Mouse (Mus musculus) neural tube, embryonic 14.5 days (tissue): Measurements from ENCODE around the gene Olfml2b. TPM values are rescaled to one million over a fixed set of nuclear protein-coding genes. Genes with fewer than 3 reads are reported as not detected.

Experiments
- ATAC-seq: fragments of 200-750 bp; cut with Nextera tagmentation; 2 replicates; pipeline ENCODE4 v1.8.0; 2017; ENCODE audit warnings: low read depth, mild to moderate bottlenecking, moderate TSS enrichment, moderate library complexity
- H3K27ac ChIP-seq: fragments of 300-500 bp; sonication (generic); 2 replicates; pipeline ENCODE4 v1.5.1; 2014; ENCODE audit warnings: low read depth, mild to moderate bottlenecking, control low read depth, low read length, moderate library complexity, mixed read lengths
- H3K27me3 ChIP-seq: fragments of 300-500 bp; sonication (generic); 2 replicates; pipeline ENCODE4 v1.6.1; 2014; ENCODE audit warnings: low read length; ENCODE audit not compliant: control insufficient read depth, insufficient read depth
- H3K36me3 ChIP-seq: fragments of 300-500 bp; sonication (generic); 2 replicates; pipeline ENCODE4 v1.6.1; 2014; ENCODE audit warnings: low read length, mixed read lengths; ENCODE audit not compliant: control insufficient read depth, insufficient read depth
- H3K4me1 ChIP-seq: fragments of 300-500 bp; sonication (generic); 2 replicates; pipeline ENCODE4 v1.6.1; 2014; ENCODE audit warnings: low read length; ENCODE audit not compliant: control insufficient read depth, insufficient read depth
- H3K4me2 ChIP-seq: fragments of 300-500 bp; sonication (generic); 2 replicates; pipeline ENCODE4 v1.6.1; 2014; ENCODE audit warnings: mild to moderate bottlenecking, low read depth, low read length, control low read depth
- H3K4me3 ChIP-seq: fragments of 300-500 bp; sonication (generic); 2 replicates; pipeline ENCODE4 v1.5.1; 2014; ENCODE audit warnings: low read depth, low read length, control low read depth, mixed read lengths
- H3K9ac ChIP-seq: fragments of 300-500 bp; sonication (generic); replicated peaks from 2 replicates; pipeline ENCODE4 v1.6.1; 2014; ENCODE audit warnings: low read depth, mild to moderate bottlenecking, control low read depth, low read length, mixed read lengths
- H3K9me3 ChIP-seq: fragments of 300-500 bp; sonication (generic); 2 replicates; pipeline ENCODE4 v1.6.1; 2016; ENCODE audit warnings: low read length; ENCODE audit not compliant: control insufficient read depth
- WGBS: fragments of 180-500 bp; shearing (Covaris S2); extraction: QIAGEN DNeasy Blood & Tissue Kit; methylation state at CpG from one replicate; pipeline ENCODE4 v1.1.7; 2014; 5-methylcytosine and 5-hydroxymethylcytosine counted together
- polyA plus RNA-seq: library from polyadenylated mRNA; unstranded; fragments of >200 nt; fragmentation: Nextera tagmentation; extraction: Ambion mirVana; gene quantifications from 2 replicates; pipeline ENCODE4 v1.2.1, GENCODE M21; 2014

Gene Olfml2b
- polyA plus RNA-seq, 1 experiment from 2014 or later, result 3.6 TPM

GRCm38 (mm10) chr1:170709034-170709433 is 64.7 kb downstream of the Olfml2b start:
- H3K27me3 ChIP-seq, result no peaks in the 10 kb centered on the region
- 91% methylated on average over 3 of the region's 3 CpGs for WGBS

DNA sequence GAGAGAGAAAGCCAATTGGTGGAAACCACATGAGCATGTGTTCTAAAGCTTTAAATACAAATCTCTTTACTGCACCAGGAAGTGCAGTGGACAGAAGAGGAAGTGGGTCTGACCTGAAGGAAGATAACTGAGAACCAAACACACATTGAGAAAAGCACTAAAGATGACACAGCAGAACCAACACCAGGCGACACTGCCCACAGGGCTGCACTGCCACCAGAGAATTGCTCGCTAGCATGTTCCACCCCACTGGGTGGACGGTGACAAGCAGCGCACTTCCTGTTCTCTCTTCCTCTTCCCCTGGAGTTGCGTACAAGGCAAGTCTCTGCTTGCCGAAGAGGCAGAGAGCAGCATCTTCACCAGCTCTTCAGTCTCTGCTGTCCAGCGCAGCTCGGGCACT is 65.1 kb downstream of the Olfml2b start:
- no peaks in the 10 kb centered on the region for H3K9me3 ChIP-seq
- ATAC-seq, result no peak
- 88% methylated on average over 8 of the region's 8 CpGs for WGBS
- no peak overlapping the region for H3K4me3 ChIP-seq
- no peak overlapping the region for H3K9ac ChIP-seq
- H3K36me3 ChIP-seq, result no peaks in the 10 kb centered on the region
- no peak overlapping the region for H3K27ac ChIP-seq
- no peaks in the 10 kb centered on the region for H3K4me1 ChIP-seq
- no peaks in the 10 kb centered on the region for H3K27me3 ChIP-seq
- no peak overlapping the region for H3K4me2 ChIP-seq

More at GRCm38 (mm10) chr1:170709034-170709433, 64.7 kb downstream of the Olfml2b start:
- H3K4me2 ChIP-seq, result no peak overlapping the region
- H3K4me1 ChIP-seq, result no peaks in the 10 kb centered on the region
- H3K27ac ChIP-seq, result no peak overlapping the region
- no peaks in the 10 kb centered on the region for H3K9me3 ChIP-seq
- no peak overlapping the region for H3K4me3 ChIP-seq
- no peak overlapping the region for H3K9ac ChIP-seq
- H3K36me3 ChIP-seq, result no peaks in the 10 kb centered on the region
- no peak for ATAC-seq

DNA sequence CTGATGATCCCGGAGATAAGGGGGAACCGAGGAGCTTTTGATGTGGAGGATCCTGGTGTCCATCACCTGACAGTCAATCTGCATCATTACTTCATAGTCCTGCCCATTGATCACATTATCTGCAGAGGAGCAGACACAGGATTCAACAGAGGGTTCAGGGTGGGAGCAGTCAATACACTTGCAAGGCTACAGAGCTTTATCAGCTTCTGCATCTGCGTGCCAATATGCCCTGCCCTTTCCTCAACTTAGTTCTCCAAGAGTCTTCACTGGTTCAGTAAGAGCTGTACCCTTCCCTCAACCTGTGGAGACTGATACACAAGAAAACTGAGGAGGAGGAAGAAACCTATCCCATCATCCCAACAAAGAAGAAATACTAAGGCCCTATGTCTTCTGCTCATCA is 65.6 kb downstream of the Olfml2b start:
- Histone ChIP-seq H3K27ac (no peak overlapping the region), H3K36me3 (no peaks in the 10 kb centered on the region), H3K4me2 (no peak overlapping the region), H3K27me3 (no peaks in the 10 kb centered on the region), H3K4me1 (no peaks in the 10 kb centered on the region), H3K9me3 (no peaks in the 10 kb centered on the region), H3K9ac (no peak overlapping the region), H3K4me3 (no peak overlapping the region)
- 95% methylated on average over 3 of the region's 3 CpGs for WGBS
- no peak for ATAC-seq

- ATAC-seq, result no peak
- WGBS, result 95% methylated on average over 7 of the region's 7 CpGs
- H3K9me3 ChIP-seq, result no peaks in the 10 kb centered on the region
- H3K4me1 ChIP-seq, result no peaks in the 10 kb centered on the region
- no peak overlapping the region for H3K27ac ChIP-seq
- no peaks in the 10 kb centered on the region for H3K36me3 ChIP-seq
- H3K27me3 ChIP-seq, result no peaks in the 10 kb centered on the region
- H3K9ac ChIP-seq, result no peak overlapping the region
- no peak overlapping the region for H3K4me2 ChIP-seq
- no peak overlapping the region for H3K4me3 ChIP-seq
Observed at GRCm38 (mm10) chr1:170711731-170712130, 67.4 kb downstream of the Olfml2b start.

DNA sequence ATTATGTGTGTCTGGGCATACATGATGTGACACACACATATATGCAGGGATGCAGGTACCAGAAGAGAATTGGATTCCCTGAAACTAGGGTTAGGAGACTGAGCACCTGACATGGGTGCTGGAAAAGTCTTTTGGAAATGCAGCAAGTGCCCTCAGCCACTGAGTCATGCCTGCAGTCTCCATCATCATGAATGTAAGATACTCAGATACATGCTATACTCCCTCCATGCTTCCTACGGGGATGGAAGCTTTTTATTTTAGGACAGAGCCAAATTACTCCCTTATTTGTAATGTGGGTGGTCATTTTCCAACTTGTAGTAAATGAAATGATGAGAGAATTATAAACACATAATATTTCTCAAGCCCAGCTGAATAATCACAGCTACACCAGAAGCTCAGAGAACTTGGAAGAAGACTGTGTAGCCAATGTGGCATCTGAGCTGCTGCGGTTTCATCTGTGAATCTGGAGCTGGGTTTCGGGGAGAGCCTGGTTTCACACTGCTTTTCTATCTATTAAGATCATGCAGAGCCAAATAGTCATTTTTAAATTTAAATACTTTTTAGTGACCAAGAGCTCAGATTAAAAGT is 73.0 kb downstream of the Olfml2b start:
- ATAC-seq, result no peak
- Histone ChIP-seq H3K27ac (no peak overlapping the region), H3K4me3 (no peak overlapping the region), H3K4me1 (no peaks in the 10 kb centered on the region), H3K36me3 (no peaks in the 10 kb centered on the region), H3K9ac (no peak overlapping the region), H3K27me3 (no peaks in the 10 kb centered on the region), H3K4me2 (no peak overlapping the region), H3K9me3 (no peaks in the 10 kb centered on the region)
- WGBS, result 98% methylated on average over 3 of the region's 3 CpGs

GRCm38 (mm10) chr1:170718133-170718810 is 73.9 kb downstream of the Olfml2b start:
- Histone ChIP-seq H3K4me1 (no peaks in the 10 kb centered on the region), H3K4me2 (no peak overlapping the region), H3K36me3 (no peaks in the 10 kb centered on the region), H3K4me3 (no peak overlapping the region), H3K27me3 (no peaks in the 10 kb centered on the region), H3K27ac (no peak overlapping the region), H3K9ac (no peak overlapping the region), H3K9me3 (no peaks in the 10 kb centered on the region)
- ATAC-seq, result no peak
- WGBS, result 82% methylated on average over 8 of the region's 8 CpGs

DNA sequence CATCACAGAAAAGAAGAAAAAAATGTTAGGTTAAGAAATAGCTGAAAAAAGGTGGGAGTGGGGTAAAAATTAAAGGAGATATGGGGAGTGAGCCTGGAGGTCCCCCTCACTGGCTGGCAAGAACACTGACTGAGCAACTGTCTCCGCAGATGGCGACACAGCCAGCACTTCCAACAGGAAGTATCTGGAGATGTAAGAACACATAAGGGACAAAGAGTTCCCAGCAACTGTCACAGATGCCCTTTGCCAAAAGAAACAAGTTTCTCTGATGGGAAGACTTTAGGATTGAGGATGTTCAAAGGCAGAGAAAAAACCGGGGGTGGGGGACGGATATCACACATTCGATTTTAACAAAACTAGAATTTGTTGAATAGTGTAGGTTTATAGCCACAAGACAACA is 77.2 kb downstream of the Olfml2b start:
- no peak for ATAC-seq

GRCm38 (mm10) chr1:170728524-170728923 is 84.2 kb downstream of the Olfml2b start:
- Histone ChIP-seq H3K36me3 (no peaks in the 10 kb centered on the region), H3K4me1 (no peaks in the 10 kb centered on the region), H3K9me3 (no peaks in the 10 kb centered on the region), H3K9ac (no peak overlapping the region), H3K27ac (no peak overlapping the region), H3K4me3 (no peak overlapping the region), H3K27me3 (no peaks in the 10 kb centered on the region), H3K4me2 (no peak overlapping the region)
- 82% methylated on average over 6 of the region's 6 CpGs for WGBS
- no peak for ATAC-seq

More for the DNA sequence above, 77.2 kb downstream of the Olfml2b start:
- Histone ChIP-seq H3K4me2 (no peak overlapping the region), H3K27ac (no peak overlapping the region), H3K36me3 (no peaks in the 10 kb centered on the region), H3K9me3 (no peaks in the 10 kb centered on the region), H3K27me3 (no peaks in the 10 kb centered on the region), H3K4me3 (no peak overlapping the region), H3K4me1 (no peaks in the 10 kb centered on the region), H3K9ac (no peak overlapping the region)
- WGBS, result 84% methylated on average over 5 of the region's 5 CpGs

DNA sequence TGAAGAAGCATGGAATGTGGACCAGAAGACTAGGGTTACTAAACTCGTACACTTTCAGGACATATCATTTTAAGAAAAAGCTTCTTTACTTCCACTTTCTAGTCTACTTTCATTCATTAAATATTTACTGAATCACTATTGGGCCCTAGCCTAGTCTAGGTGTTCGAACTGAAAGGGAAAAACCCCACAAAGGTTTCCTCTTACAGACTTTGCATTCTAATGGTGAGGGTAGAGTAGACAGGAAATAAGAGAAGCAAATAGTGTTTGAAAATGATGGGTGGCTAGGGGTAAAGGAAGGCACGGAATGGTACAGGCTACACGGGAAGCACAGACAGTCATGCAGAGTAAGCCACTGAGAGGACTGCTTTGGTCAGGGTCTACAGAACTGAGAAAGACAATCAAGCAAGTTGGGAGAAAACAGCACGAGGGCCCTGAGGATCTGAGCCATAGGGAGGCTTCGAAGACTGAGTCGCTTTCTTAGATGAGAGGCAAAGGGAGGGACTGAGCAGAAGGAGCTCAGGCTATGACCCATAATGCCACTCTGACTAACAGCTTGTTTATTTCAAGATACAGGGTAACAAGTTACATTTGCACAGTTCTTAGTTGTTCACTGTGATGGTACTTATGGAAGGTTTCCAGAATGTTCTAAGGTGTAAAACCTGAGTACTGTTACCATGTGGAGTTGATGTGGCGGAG is 85.1 kb downstream of the Olfml2b start:
- H3K9ac ChIP-seq, result no peak overlapping the region
- ATAC-seq, result no peak
- WGBS, result 89% methylated on average over 8 of the region's 8 CpGs

More for the DNA sequence above, 85.1 kb downstream of the Olfml2b start:
- Histone ChIP-seq H3K27me3 (no peaks in the 10 kb centered on the region), H3K4me1 (no peaks in the 10 kb centered on the region), H3K36me3 (no peaks in the 10 kb centered on the region), H3K4me2 (no peak overlapping the region), H3K27ac (no peak overlapping the region), H3K4me3 (no peak overlapping the region), H3K9me3 (no peaks in the 10 kb centered on the region)
